Mouse (Mus musculus) midbrain, embryonic 12.5 days (tissue): ENCODE measurements around the gene Nlrp3. TPM values are rescaled to one million over a fixed set of nuclear protein-coding genes. Genes with fewer than 3 reads are reported as not detected.
A peak's percentile ranks its signal among the peaks of the same experiment; 100 is the strongest.

ENCODE experiments used
- ATAC-seq: fragments of 200-750 bp; cut with Nextera tagmentation; 2 replicates; pipeline ENCODE4 v1.8.0; 2017; ENCODE audit warnings: low read depth, moderate TSS enrichment, moderate library complexity; ENCODE audit not compliant: low FRiP score
- H3K27ac ChIP-seq: fragments of 300-500 bp; sonication (generic); replicated peaks from 2 replicates; pipeline ENCODE4 v1.5.1; 2016; ENCODE audit warnings: mild to moderate bottlenecking
- H3K27me3 ChIP-seq: fragments of 300-500 bp; sonication (generic); 2 replicates; pipeline ENCODE4 v1.6.1; 2016; ENCODE audit warnings: mild to moderate bottlenecking
- H3K36me3 ChIP-seq: fragments of 300-500 bp; sonication (generic); 2 replicates; pipeline ENCODE4 v1.6.1; 2016
- H3K4me1 ChIP-seq: fragments of 300-500 bp; sonication (generic); 2 replicates; pipeline ENCODE4 v1.6.1; 2016
- H3K4me2 ChIP-seq: fragments of 300-500 bp; sonication (generic); replicated peaks from 2 replicates; pipeline ENCODE4 v1.6.1; 2016; ENCODE audit warnings: mild to moderate bottlenecking, moderate library complexity
- H3K4me3 ChIP-seq: fragments of 300-500 bp; sonication (generic); 2 replicates; pipeline ENCODE4 v1.5.1; 2016; ENCODE audit warnings: mild to moderate bottlenecking
- H3K9ac ChIP-seq: fragments of 300-500 bp; sonication (generic); replicated peaks from 2 replicates; pipeline ENCODE4 v1.6.1; 2016; ENCODE audit warnings: mild to moderate bottlenecking, moderate library complexity
- H3K9me3 ChIP-seq: fragments of 300-500 bp; sonication (generic); 2 replicates; pipeline ENCODE4 v1.6.1; 2016; ENCODE audit warnings: mild to moderate bottlenecking
- WGBS: fragments of 180-500 bp; shearing (Covaris S2); methylation state at CpG from one replicate; pipeline ENCODE4 v1.1.7; 2016; 5-methylcytosine and 5-hydroxymethylcytosine counted together
- polyA plus RNA-seq: library from polyadenylated mRNA; unstranded; fragments of >200 nt; fragmentation: Nextera tagmentation; extraction: Ambion mirVana; gene quantifications from 2 replicates; pipeline ENCODE4 v1.2.1, GENCODE M21; 2016

Nlrp3 gene
- polyA plus RNA-seq = 0.18 TPM in 1 of 2 replicates, not detected in the other

- H3K27me3 ChIP-seq = no peaks in the 10 kb centered on the region
- H3K9ac ChIP-seq = no peak within 1 kb of the TSS
- 47% methylated on average over 3 of the region's 3 CpGs for WGBS
- no peak within 1 kb of the TSS for H3K4me2 ChIP-seq
- no peaks in the 10 kb centered on the region for H3K9me3 ChIP-seq
- no peak within 1 kb of the TSS for H3K27ac ChIP-seq
- no peak within 1 kb of the TSS for H3K4me3 ChIP-seq
- 0 out of 2 replicates have a peak, but pooled peaks cover 4% of the 10 kb centered on the region for H3K4me1 ChIP-seq
- no peak for ATAC-seq
- H3K36me3 ChIP-seq = no peaks in the 10 kb centered on the region
These were observed at the start of gene Nlrp3 for GRCm38 (mm10) chr11:59541324-59541723. Gene Nlrp3, plus strand, starts transcription at chr11:59541568.

DNA sequence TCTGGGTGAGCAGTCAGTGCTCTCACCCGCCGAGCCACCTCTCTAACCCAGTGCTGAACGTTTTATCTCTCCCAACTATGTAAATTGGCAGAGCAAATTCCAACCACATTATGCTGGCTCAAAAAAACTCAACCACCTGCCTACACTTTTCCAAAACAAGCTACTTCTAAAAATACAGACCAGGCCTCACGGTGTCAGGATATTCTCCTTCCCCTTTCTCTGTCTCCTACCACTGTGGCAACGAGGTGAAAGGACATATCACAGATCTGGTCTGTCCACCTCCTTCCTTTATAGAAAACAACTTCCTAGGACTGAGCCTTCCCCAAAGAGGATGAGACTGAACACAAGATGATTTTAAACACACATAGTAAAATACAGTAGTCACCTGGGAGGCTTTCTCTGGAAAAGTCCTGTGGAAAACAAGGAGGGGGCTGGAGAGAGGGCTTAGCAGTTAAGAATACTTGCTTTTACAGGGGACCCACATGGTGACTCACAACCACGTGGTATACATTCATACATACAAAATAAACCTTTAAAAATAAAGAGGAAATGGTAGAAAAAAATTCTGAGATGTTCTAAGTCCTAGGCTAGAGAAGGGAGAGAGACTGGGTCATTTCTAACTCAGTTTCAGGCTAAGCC, 44.6 kb upstream of the Nlrp3 start:
- Histone ChIP-seq H3K27me3 (no peaks in the 10 kb centered on the region), H3K4me2 (no peak overlapping the region), H3K9me3 (no peaks in the 10 kb centered on the region), H3K4me1 (no peaks in the 10 kb centered on the region), H3K4me3 (no peak overlapping the region), H3K9ac (no peak overlapping the region), H3K27ac (no peak overlapping the region), H3K36me3 (peaks cover 94% of the 10 kb centered on the region)
- WGBS = 91% methylated on average over 6 of the region's 6 CpGs
- ATAC-seq = no peak

GRCm38 (mm10) chr11:59497747-59498146, 43.6 kb upstream of the Nlrp3 start:
- no peak overlapping the region for H3K4me3 ChIP-seq
- H3K4me2 ChIP-seq = no peak overlapping the region
- H3K4me1 ChIP-seq = no peaks in the 10 kb centered on the region
- H3K27me3 ChIP-seq = no peaks in the 10 kb centered on the region
- no peaks in the 10 kb centered on the region for H3K9me3 ChIP-seq
- no peak overlapping the region for H3K9ac ChIP-seq
- no peak for ATAC-seq
- H3K27ac ChIP-seq = no peak overlapping the region
- 94% methylated on average over 7 of the region's 7 CpGs for WGBS
- H3K36me3 ChIP-seq = peaks cover 94% of the 10 kb centered on the region

- ATAC-seq = no peak
- Histone ChIP-seq H3K36me3 (peaks cover 71% of the 10 kb centered on the region), H3K4me1 (peaks cover 13% of the 10 kb centered on the region), H3K9me3 (no peaks in the 10 kb centered on the region), H3K4me2 (no peak overlapping the region), H3K9ac (no peak overlapping the region), H3K27me3 (no peaks in the 10 kb centered on the region), H3K4me3 (no peak overlapping the region), H3K27ac (no peak overlapping the region)
- 94% methylated on average over 5 of the region's 5 CpGs for WGBS
These were observed 39.2 kb upstream of the Nlrp3 start for GRCm38 (mm10) chr11:59501978-59502700.

- no peaks in the 10 kb centered on the region for H3K9me3 ChIP-seq
- peak overlapping the region; percentile 70 for H3K4me2 ChIP-seq
- H3K4me1 ChIP-seq = peaks cover 21% of the 10 kb centered on the region
- ATAC-seq = peak; percentile 50
- peak overlapping the region; percentile 58 for H3K4me3 ChIP-seq
- WGBS = under 1% methylated on average over 21 of the region's 21 CpGs
- peaks cover 49% of the 10 kb centered on the region for H3K36me3 ChIP-seq
- peak overlapping the region; percentile 84 for H3K9ac ChIP-seq
- H3K27ac ChIP-seq = peak overlapping the region; percentile 87
- H3K27me3 ChIP-seq = no peaks in the 10 kb centered on the region
These were observed 36.0 kb upstream of the Nlrp3 start for GRCm38 (mm10) chr11:59505351-59505838.

DNA sequence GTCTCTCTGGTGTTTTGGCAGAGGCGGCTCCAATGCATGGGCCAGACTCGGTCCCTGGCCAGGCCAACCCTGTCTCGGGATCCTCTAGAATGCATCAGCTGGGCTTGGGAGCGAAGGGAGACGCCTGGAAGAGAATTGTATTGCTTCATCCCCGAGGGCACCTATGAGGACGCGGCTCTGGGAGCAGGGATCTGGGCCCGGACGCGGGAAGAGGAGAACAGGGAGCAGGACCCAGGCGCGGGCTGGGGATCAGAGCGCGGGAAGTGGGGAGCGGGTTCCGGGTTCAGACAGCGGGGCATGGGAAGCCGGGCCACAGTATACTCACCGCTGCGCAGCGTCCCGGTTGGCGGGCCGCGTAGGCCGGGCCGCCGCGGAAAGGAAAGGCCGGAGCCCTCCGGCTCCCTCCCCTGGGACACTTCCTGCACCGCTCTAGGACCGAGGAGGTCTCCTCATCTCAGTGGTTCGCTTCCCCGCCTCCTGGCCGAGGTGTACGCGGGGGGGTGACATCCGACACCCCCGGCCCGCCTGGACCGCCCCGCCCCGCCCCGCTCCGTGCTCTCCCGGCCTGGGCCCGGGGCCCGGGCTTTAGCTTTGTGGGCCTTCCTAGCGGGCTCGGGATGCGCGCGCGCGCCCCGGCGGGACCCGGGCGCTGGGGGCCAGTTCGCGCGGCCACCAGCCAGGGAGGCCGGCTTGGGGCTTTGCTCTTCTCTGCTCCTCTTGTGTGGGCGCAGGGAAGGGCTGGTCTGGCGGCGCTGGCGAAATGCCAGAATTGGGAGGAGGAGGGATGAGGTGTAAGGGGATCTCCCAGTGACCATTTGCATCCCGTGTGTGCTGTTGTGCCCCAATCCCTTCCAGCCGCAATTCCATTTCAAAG, 35.3 kb upstream of the Nlrp3 start:
- Histone ChIP-seq H3K4me2 (peak overlapping the region; percentile 70), H3K9me3 (no peaks in the 10 kb centered on the region), H3K27me3 (no peaks in the 10 kb centered on the region), H3K9ac (peak overlapping the region; percentile 84), H3K4me3 (peak overlapping the region; percentile 58), H3K27ac (peak overlapping the region; percentile 87), H3K36me3 (peaks cover 45% of the 10 kb centered on the region), H3K4me1 (peaks cover 21% of the 10 kb centered on the region)
- peak; percentile 93 for ATAC-seq
- under 1% methylated on average over 69 of the region's 71 CpGs for WGBS

DNA sequence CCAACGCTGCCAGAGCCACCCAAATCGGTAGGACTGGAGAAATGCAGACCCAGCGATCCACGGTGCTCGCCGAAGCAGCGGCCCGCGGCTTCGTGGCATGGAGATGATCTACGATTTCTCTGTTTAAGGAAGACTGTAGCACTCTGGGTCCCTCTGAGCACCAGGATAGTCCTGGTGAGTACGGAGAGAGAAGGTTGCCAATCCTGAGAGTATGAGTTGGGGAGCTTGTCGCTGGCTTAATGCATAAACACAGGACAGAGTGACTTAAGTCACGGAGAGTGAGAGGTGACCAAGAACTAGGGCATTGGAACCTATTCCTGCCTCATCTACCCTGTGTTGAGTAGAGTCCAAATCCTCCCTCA, 34.7 kb upstream of the Nlrp3 start:
- Histone ChIP-seq H3K4me3 (peak overlapping the region; percentile 58), H3K9ac (peak overlapping the region; percentile 84), H3K36me3 (peaks cover 45% of the 10 kb centered on the region), H3K9me3 (no peaks in the 10 kb centered on the region), H3K4me2 (peak overlapping the region; percentile 70), H3K27me3 (no peaks in the 10 kb centered on the region), H3K4me1 (peaks cover 21% of the 10 kb centered on the region), H3K27ac (peak overlapping the region; percentile 87)
- under 1% methylated on average over 14 of the region's 14 CpGs for WGBS
- ATAC-seq = peak; percentile 39

DNA sequence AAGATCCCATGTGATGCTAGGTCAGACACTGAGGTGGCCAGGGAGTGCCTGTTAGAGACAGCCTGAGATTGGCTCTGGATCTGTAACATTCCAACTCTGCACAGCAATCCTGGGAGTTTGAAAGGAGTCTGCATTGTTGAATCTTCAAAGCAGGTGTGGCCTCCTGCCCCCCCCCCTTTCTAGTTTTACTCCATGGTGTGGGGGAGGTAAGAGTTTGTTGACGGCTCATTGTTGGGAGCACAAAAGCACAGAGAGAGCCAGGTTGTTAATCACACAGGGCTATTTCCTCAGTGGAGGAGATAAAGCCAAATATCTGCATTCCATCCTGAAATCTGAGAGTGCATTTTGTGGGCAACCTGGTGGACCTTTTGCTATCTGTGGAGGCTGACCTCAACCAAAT, 29.8 kb upstream of the Nlrp3 start:
- Histone ChIP-seq H3K4me3 (no peak overlapping the region), H3K4me1 (peaks cover 13% of the 10 kb centered on the region), H3K27me3 (no peaks in the 10 kb centered on the region), H3K27ac (no peak overlapping the region), H3K9ac (no peak overlapping the region), H3K36me3 (peaks cover 19% of the 10 kb centered on the region; the same call in 1 of the 2 replicates), H3K4me2 (no peak overlapping the region), H3K9me3 (no peaks in the 10 kb centered on the region)
- 33% methylated on average over 1 of the region's 1 CpGs for WGBS
- ATAC-seq = no peak

DNA sequence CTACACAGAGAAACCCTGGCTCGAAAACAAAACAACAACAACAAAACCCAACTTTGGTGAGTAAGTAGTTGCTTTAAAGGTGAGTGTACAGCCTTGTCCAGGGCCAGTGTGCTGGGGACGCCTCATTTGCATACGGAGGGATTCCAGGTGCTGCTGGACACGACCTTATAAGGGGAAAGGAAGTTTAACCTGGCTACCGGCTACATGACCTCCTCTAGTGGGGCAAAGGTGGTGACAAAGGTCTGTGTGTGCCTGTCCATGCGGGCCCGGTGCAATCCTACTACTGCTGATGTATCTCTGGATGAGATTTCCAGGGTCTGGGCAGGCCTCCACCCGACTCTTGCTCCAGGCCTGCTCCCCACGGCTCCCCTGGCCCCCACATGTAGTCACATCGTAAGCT, 28.6 kb upstream of the Nlrp3 start:
- no peak for ATAC-seq
- H3K4me1 ChIP-seq = peaks cover 2% of the 10 kb centered on the region
- H3K4me2 ChIP-seq = no peak overlapping the region
- no peak overlapping the region for H3K27ac ChIP-seq
- H3K27me3 ChIP-seq = no peaks in the 10 kb centered on the region
- no peak overlapping the region for H3K4me3 ChIP-seq
- no peak overlapping the region for H3K9ac ChIP-seq
- 90% methylated on average over 10 of the region's 10 CpGs for WGBS
- no peaks in the 10 kb centered on the region for H3K9me3 ChIP-seq
- H3K36me3 ChIP-seq = peaks cover 19% of the 10 kb centered on the region; the same call in 1 of the 2 replicates

DNA sequence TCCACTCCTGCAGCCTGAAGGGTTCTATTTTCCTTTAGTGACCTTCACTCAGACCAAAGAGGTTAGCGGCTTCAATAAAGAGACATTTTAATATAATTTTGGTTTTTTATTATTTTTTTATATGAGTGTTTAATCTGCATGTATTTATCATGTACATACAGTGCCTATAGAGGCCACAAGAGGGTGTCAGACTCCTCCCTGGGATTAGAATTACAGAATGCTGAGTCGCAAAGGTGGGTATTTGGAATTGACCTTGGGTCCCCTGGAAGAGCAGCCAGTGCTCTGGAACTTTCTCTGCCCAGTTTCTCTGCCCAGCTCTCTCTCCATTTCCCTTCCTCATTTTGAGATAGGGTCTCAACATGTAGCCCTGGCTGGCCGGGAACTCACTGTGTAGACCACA, 27.8 kb upstream of the Nlrp3 start:
- H3K9ac ChIP-seq = no peak overlapping the region
- ATAC-seq = no peak
- H3K27me3 ChIP-seq = no peaks in the 10 kb centered on the region
- peaks cover 18% of the 10 kb centered on the region; the same call in 1 of the 2 replicates for H3K36me3 ChIP-seq
- no peak overlapping the region for H3K27ac ChIP-seq
- H3K4me2 ChIP-seq = no peak overlapping the region
- no peaks in the 10 kb centered on the region for H3K9me3 ChIP-seq
- no peak overlapping the region for H3K4me3 ChIP-seq
- 95% methylated on average over 3 of the region's 3 CpGs for WGBS
- H3K4me1 ChIP-seq = no peaks in the 10 kb centered on the region

DNA sequence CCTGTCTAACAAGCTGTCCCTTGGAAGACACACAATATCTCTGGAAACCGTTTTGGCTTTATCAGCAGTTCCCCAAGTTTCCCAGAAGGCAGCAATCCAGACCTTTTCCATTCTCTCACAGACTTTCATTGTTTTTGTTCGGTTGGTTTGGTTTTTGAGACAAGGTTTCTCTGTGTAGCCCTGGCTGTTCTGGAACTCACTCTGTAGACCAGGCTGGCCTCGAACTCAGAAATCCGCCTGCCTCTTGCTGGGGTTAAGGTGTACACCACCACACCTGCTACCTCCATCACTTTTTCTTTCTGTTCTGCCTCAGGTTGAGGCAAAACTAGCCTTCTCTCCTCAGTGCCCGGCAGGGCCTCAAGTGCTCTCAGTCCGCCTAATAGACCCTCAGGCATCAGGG, 27.0 kb upstream of the Nlrp3 start:
- WGBS = 74% methylated on average over 6 of the region's 6 CpGs
- 0 out of 2 replicates have a peak, but pooled peaks cover 12% of the 10 kb centered on the region for H3K36me3 ChIP-seq
- no peak for ATAC-seq
- no peak overlapping the region for H3K4me3 ChIP-seq
- H3K4me1 ChIP-seq = no peaks in the 10 kb centered on the region
- H3K27ac ChIP-seq = no peak overlapping the region
- no peaks in the 10 kb centered on the region for H3K27me3 ChIP-seq
- no peak overlapping the region for H3K9ac ChIP-seq
- H3K9me3 ChIP-seq = no peaks in the 10 kb centered on the region
- no peak overlapping the region for H3K4me2 ChIP-seq
